Mouse (Mus musculus) telencephalon, adult 2 months (tissue): ENCODE data around the gene Tubb2a.

Experiments
- DNase-seq: peaks from one replicate; pipeline ENCODE4 v3.0.0-alpha.2; 2011; ENCODE audit warnings: low read depth, low spot score

Tubb2a gene

GRCm38 (mm10) chr13:34077492-34078271, at the start of gene Tubb2a:
Gene Tubb2a (minus strand): TSS chr13:34078007.
- DNase-seq: peak; percentile 67

GRCm38 (mm10) chr13:34125711-34126110, 47.9 kb upstream of the Tubb2a start:
- no peak for DNase-seq

- no peak for DNase-seq
These were observed 42.7 kb upstream of the Tubb2a start for GRCm38 (mm10) chr13:34120536-34120935.

- no peak for DNase-seq
These were observed 41.6 kb upstream of the Tubb2a start for GRCm38 (mm10) chr13:34119406-34119805.

GRCm38 (mm10) chr13:34118816-34119215, 41.0 kb upstream of the Tubb2a start:
- DNase-seq: no peak

GRCm38 (mm10) chr13:34116508-34116907, 38.7 kb upstream of the Tubb2a start:
- DNase-seq: no peak

GRCm38 (mm10) chr13:34114654-34115053, 36.8 kb upstream of the Tubb2a start:
- no peak for DNase-seq

GRCm38 (mm10) chr13:34113086-34113485, 35.3 kb upstream of the Tubb2a start:
- DNase-seq: no peak

- DNase-seq: no peak
These were observed 34.7 kb upstream of the Tubb2a start for GRCm38 (mm10) chr13:34112369-34113081.

- no peak for DNase-seq
These were observed 34.1 kb upstream of the Tubb2a start for GRCm38 (mm10) chr13:34111878-34112277.

- no peak for DNase-seq
These were observed 33.2 kb upstream of the Tubb2a start for GRCm38 (mm10) chr13:34111019-34111418.

- DNase-seq: no peak
These were observed 31.9 kb upstream of the Tubb2a start for GRCm38 (mm10) chr13:34109677-34110058.

GRCm38 (mm10) chr13:34109035-34109676, 31.3 kb upstream of the Tubb2a start:
- no peak for DNase-seq

GRCm38 (mm10) chr13:34106999-34107398, 29.2 kb upstream of the Tubb2a start:
- DNase-seq: no peak

GRCm38 (mm10) chr13:34106256-34106655, 28.4 kb upstream of the Tubb2a start:
- DNase-seq: no peak

GRCm38 (mm10) chr13:34105364-34105763, 27.6 kb upstream of the Tubb2a start:
- DNase-seq: no peak

- DNase-seq: no peak
These were observed 24.1 kb upstream of the Tubb2a start for GRCm38 (mm10) chr13:34101908-34102307.

- no peak for DNase-seq
These were observed 23.4 kb upstream of the Tubb2a start for GRCm38 (mm10) chr13:34101247-34101646.

- no peak for DNase-seq
These were observed 22.9 kb upstream of the Tubb2a start for GRCm38 (mm10) chr13:34100733-34101132.

- DNase-seq: no peak
These were observed 19.3 kb upstream of the Tubb2a start for GRCm38 (mm10) chr13:34097086-34097485.

GRCm38 (mm10) chr13:34096455-34096854, 18.6 kb upstream of the Tubb2a start:
- no peak for DNase-seq
